ENCODE assay signal across 12 mouse cellular contexts in genomic region chr8:122654768-122655167, GRCm38 (mm10). TPM values are rescaled to one million over a fixed set of nuclear protein-coding genes. Genes with fewer than 3 reads are reported as not detected.
DNase-seq lines count a peak whose midpoint lies in the region; ATAC-seq and TF ChIP-seq lines count a peak whose summit lies in the region.
"Had no signal": no experiment of that assay in that cellular context is flagged by ENCODE, and none has a peak within 500 bp of the region (broad histone marks: within the 10 kb centered on the region; RNA-seq: fewer than 3 reads in every experiment).

No protein-coding gene starts in this region.

- no peak for TF ChIP-seq EP300 in liver, postnatal 0 days (IDR thresholded peaks at IDR 0.05; ENCODE audit: low read depth)

- DNase-seq in kidney, adult 11 months = peak; percentile 81
- peak; percentile 70 to 75 for DNase-seq in heart, postnatal 14 days
- no peak for DNase-seq in limb, embryonic 10.5 days (ENCODE audit: low spot score)
- DNase-seq in testis, postnatal 10 days (ENCODE audit: low spot score) = peak; percentile 72
- DNase-seq in liver, postnatal 0 days = no peak
- no peak for DNase-seq in urinary bladder, postnatal 14 days (ENCODE audit: low spot score)
- DNase-seq: cerebellum, adult 11-12 months; layer of hippocampus, adult 9-11 months had no signal

- H3K9ac ChIP-seq in kidney, embryonic 14.5 days (ENCODE audit: low read depth, low read length) = no peak overlapping the region
- no peak overlapping the region for H3K9ac ChIP-seq in liver, postnatal 0 days (replicated peaks)
- H3K9ac ChIP-seq: neural tube, embryonic 13.5 days had no signal

- H3K36me3 ChIP-seq in kidney, embryonic 14.5 days (ENCODE audit: control insufficient read depth, insufficient read depth, low read length) = no peaks in the 10 kb centered on the region
- H3K36me3 ChIP-seq in limb, embryonic 10.5 days = no peaks in the 10 kb centered on the region
- no peaks in the 10 kb centered on the region for H3K36me3 ChIP-seq in liver, postnatal 0 days (replicated peaks; ENCODE audit: insufficient read depth, low read length)

- 52% methylated on average over 7 of the region's 7 CpGs for WGBS in kidney, embryonic 14.5 days
- WGBS in limb, embryonic 10.5 days = 52% methylated on average over 7 of the region's 7 CpGs
- WGBS in liver, postnatal 0 days (ENCODE audit: insufficient replicate concordance) = 68% methylated on average over 7 of the region's 7 CpGs

- H3K9me3 ChIP-seq in kidney, embryonic 14.5 days (ENCODE audit: control insufficient read depth, low read length) = no peaks in the 10 kb centered on the region
- no peaks in the 10 kb centered on the region for H3K9me3 ChIP-seq in limb, embryonic 10.5 days (replicated peaks)
- no peaks in the 10 kb centered on the region for H3K9me3 ChIP-seq in liver, postnatal 0 days (ENCODE audit: low read length)
- H3K9me3 ChIP-seq: neural tube, embryonic 13.5 days had no signal

- H3K4me2 ChIP-seq in kidney, embryonic 14.5 days (replicated peaks; ENCODE audit: low read depth, low read length) = no peak overlapping the region
- no peak overlapping the region for H3K4me2 ChIP-seq in liver, postnatal 0 days (ENCODE audit: low read depth, low read length)
- H3K4me2 ChIP-seq: neural tube, embryonic 13.5 days had no signal

- no peak for ATAC-seq in kidney, embryonic 14.5 days (ENCODE audit: low FRiP score, low TSS enrichment)
- no peak for ATAC-seq in liver, postnatal 0 days
- ATAC-seq: forebrain, embryonic 16.5 days had no signal

- no peak for TF ChIP-seq CTCF in liver, postnatal 0 days (IDR thresholded peaks at IDR 0.05; ENCODE audit: low read depth)

- peaks cover 20% of the 10 kb centered on the region; the same call in 1 of the 2 replicates for H3K4me1 ChIP-seq in kidney, embryonic 14.5 days (ENCODE audit: control insufficient read depth, insufficient read depth, low read length)
- peaks cover 96% of the 10 kb centered on the region for H3K4me1 ChIP-seq in limb, embryonic 10.5 days
- peaks cover 2% of the 10 kb centered on the region; the same call in 1 of the 2 replicates for H3K4me1 ChIP-seq in liver, postnatal 0 days (ENCODE audit: insufficient read depth)

- no peaks in the 10 kb centered on the region for H3K27me3 ChIP-seq in kidney, embryonic 14.5 days (ENCODE audit: control insufficient read depth, insufficient read depth, low read length)
- H3K27me3 ChIP-seq in limb, embryonic 10.5 days (ENCODE audit: low read depth, poor library complexity, severe bottlenecking) = peaks cover 12% of the 10 kb centered on the region; the same call in 1 of the 2 replicates
- no peaks in the 10 kb centered on the region for H3K27me3 ChIP-seq in liver, postnatal 0 days (ENCODE audit: insufficient read depth, low read length)
- H3K27me3 ChIP-seq: neural tube, embryonic 13.5 days had no signal

- intact Hi-C loops in heart, postnatal 14 days (cut with DNase I) = no loop called here

- no peak overlapping the region for H3K27ac ChIP-seq in kidney, embryonic 14.5 days (ENCODE audit: low read depth, low read length)
- 0 out of 2 replicates have a peak overlapping the region, but pooled peaks have one; percentile 44 for H3K27ac ChIP-seq in limb, embryonic 10.5 days
- no peak overlapping the region for H3K27ac ChIP-seq in liver, postnatal 0 days (ENCODE audit: low read depth)
- H3K27ac ChIP-seq: neural tube, embryonic 13.5 days had no signal

- H3K4me3 ChIP-seq in kidney, embryonic 14.5 days (ENCODE audit: low read length) = no peak overlapping the region
- no peak overlapping the region for H3K4me3 ChIP-seq in limb, embryonic 10.5 days
- no peak overlapping the region for H3K4me3 ChIP-seq in liver, postnatal 0 days (ENCODE audit: low read depth, low read length)
- H3K4me3 ChIP-seq: neural tube, embryonic 13.5 days had no signal

RNA-seq across cellular contexts. Expression of gene Pabpn1l, which starts 32.2 kb away (rescaled TPM):
- polyA plus RNA-seq in kidney, embryonic 14.5 days (2014; fragmentation: Nextera tagmentation; extraction: Ambion mirVana) = not detected in 2 replicates
- total RNA-seq in heart, postnatal 14 days (2021) = under 1 TPM in 1 of 2 experiments, not detected in 1; 0.20 TPM
- not detected in 2 replicates for polyA plus RNA-seq in limb, embryonic 10.5 days (2016; fragmentation: Nextera tagmentation; extraction: Ambion mirVana)
- polyA plus RNA-seq in liver, postnatal 0 days (2015; fragmentation: Nextera tagmentation; extraction: Ambion mirVana) = not detected in 2 replicates
- polyA plus RNA-seq: forebrain, embryonic 16.5 days; liver, embryonic 16.5 days; neural tube, embryonic 13.5 days had no signal

RNA-seq across cellular contexts. Expression of gene Trappc2l, which starts 43.3 kb away (rescaled TPM):
- polyA plus RNA-seq in kidney, embryonic 14.5 days (2014; fragmentation: Nextera tagmentation; extraction: Ambion mirVana) = 59.8 and 74.9 TPM in 2 replicates
- total RNA-seq in heart, postnatal 14 days (2021) = 10 to 100 TPM; 45.9 to 57.2 TPM
- polyA plus RNA-seq in limb, embryonic 10.5 days (2016; fragmentation: Nextera tagmentation; extraction: Ambion mirVana) = 49.4 and 51.5 TPM in 2 replicates
- 29.3 and 30.7 TPM in 2 replicates for polyA plus RNA-seq in liver, postnatal 0 days (2015; fragmentation: Nextera tagmentation; extraction: Ambion mirVana)

RNA-seq across cellular contexts. Expression of gene Galns, which starts 43.5 kb away (rescaled TPM):
- polyA plus RNA-seq in kidney, embryonic 14.5 days (2014; fragmentation: Nextera tagmentation; extraction: Ambion mirVana) = 10.6 and 14.7 TPM in 2 replicates
- total RNA-seq in heart, postnatal 14 days (2021) = 1 to 10 TPM; 3.5 to 4.1 TPM
- 4.0 and 5.7 TPM in 2 replicates for polyA plus RNA-seq in limb, embryonic 10.5 days (2016; fragmentation: Nextera tagmentation; extraction: Ambion mirVana)
- 6.8 and 6.9 TPM in 2 replicates for polyA plus RNA-seq in liver, postnatal 0 days (2015; fragmentation: Nextera tagmentation; extraction: Ambion mirVana)

RNA-seq across cellular contexts. Expression of gene Cbfa2t3, which starts 44.1 kb away (rescaled TPM):
- polyA plus RNA-seq in kidney, embryonic 14.5 days (2014; fragmentation: Nextera tagmentation; extraction: Ambion mirVana) = 3.6 and 3.7 TPM in 2 replicates
- 10 to 100 TPM; 22.1 to 25.3 TPM for total RNA-seq in heart, postnatal 14 days (2021)
- 2.0 and 2.8 TPM in 2 replicates for polyA plus RNA-seq in limb, embryonic 10.5 days (2016; fragmentation: Nextera tagmentation; extraction: Ambion mirVana)
- 2.1 and 2.4 TPM in 2 replicates for polyA plus RNA-seq in liver, postnatal 0 days (2015; fragmentation: Nextera tagmentation; extraction: Ambion mirVana)

Comparison
In these comparisons a context has a peak if more than half of its experiments do, and no peak if none do; other contexts are left out.
1. DNase-seq: peak in kidney, adult 11 months (single experiment), heart, postnatal 14 days (2 of 2) and testis, postnatal 10 days (single experiment); none in limb, embryonic 10.5 days (single experiment), liver, postnatal 0 days (single experiment) and urinary bladder, postnatal 14 days (single experiment).